Mouse (Mus musculus) C3H10T1/2 (cell line): Measurements from ENCODE around the gene Gpatch2l. TPM values are rescaled to one million over a fixed set of nuclear protein-coding genes. Genes with fewer than 3 reads are reported as not detected.

Experiments
- polyA plus RNA-seq, 2 experiments: library from polyadenylated mRNA; unstranded; fragments of >200 nt; fragmentation: generic; extraction: Trizol; gene quantifications; one replicate each; pipeline ENCODE4 v1.2.1; 2012; ENCODE audit warnings: missing spikeins in 2 of 2

Gpatch2l gene
- polyA plus RNA-seq = 1 to 10 TPM in 1 of 2 experiments, under 1 TPM in 1; 0.92 to 5.6 TPM

DNA sequence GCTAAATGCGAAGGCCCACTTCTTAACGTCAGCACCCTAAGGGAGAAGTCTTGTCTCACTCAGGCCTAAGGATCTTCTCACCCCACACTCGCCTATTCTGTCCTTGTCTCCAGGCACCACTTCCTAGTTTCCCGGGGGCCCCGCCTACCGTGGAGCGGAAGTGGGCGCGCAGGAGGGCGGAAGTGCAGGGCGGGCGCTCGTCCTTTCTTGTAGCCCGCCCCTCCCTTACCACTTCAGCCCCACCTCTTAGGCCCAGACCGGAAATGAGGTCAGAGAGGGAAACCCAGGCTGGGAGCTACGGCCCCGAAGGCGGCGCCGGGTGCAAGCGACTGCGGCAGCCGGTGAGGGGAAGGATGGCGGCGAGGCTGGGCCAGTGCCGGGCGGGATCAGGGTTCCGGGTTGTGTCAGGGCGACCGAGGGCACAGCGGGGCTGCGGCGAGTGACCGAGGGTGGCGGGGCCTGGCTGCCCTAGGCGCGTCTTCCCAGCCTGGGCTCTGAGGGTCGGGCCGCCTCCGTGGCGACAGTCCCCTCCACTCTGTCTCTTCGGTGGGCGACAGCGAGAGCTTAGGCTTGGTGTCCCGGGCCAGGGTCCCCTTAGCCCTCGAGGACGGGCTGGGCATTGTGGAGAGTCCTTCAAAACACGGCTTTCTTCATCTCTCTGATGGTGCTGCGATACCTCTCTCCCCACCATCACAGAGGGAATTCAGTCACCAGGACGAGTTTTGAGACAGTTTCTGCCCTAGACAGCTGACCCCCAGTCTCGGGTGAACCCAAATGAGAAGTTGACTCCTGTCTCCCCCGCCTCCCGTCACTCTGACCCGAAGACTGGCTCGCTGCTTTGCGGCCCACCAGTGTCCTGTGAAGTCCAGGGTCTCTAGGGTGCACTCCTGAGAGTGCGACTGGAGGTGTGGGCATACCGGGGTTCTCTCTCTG, at the start of gene Gpatch2l:
Gpatch2l (plus strand) TSS at position 255 of the 933 bp plus-strand sequence.

Other genes starting within 250 kb of the Gpatch2l start
- 10 to 100 TPM in 1 of 2 experiments, 1 to 10 TPM in 1; 4.0 to 23.8 TPM for gene Tgfb3, start 162.8 kb upstream of the Gpatch2l start, polyA plus RNA-seq
- 10 to 100 TPM; 32.1 to 71.4 TPM for gene Ift43, start 159.3 kb upstream of the Gpatch2l start, polyA plus RNA-seq
- gene Esrrb, start 119.3 kb downstream of the Gpatch2l start, polyA plus RNA-seq = not detected